Mouse (Mus musculus) thymus, adult 2 months (tissue): ENCODE measurements around the gene Catsperd.

Experiments used
- CTCF ChIP-seq: fragments of 200-500 bp; IDR thresholded peaks from 2 replicates; pipeline ENCODE4 v1.5.1; 2012; ENCODE audit warnings: mild to moderate bottlenecking, control low read depth, low read length, moderate library complexity, borderline replicate concordance; ENCODE audit not compliant: control insufficient read depth, poor library complexity, insufficient read depth; ENCODE audit errors: extremely low read depth
- POLR2A ChIP-seq: fragments of 200-500 bp; IDR thresholded peaks from 2 replicates; pipeline ENCODE4 v1.6.1; 2012; ENCODE audit warnings: mild to moderate bottlenecking, low read length, control low read depth, moderate library complexity; ENCODE audit not compliant: control insufficient read depth, poor library complexity, insufficient read depth; ENCODE audit errors: extremely low read depth

DNA sequence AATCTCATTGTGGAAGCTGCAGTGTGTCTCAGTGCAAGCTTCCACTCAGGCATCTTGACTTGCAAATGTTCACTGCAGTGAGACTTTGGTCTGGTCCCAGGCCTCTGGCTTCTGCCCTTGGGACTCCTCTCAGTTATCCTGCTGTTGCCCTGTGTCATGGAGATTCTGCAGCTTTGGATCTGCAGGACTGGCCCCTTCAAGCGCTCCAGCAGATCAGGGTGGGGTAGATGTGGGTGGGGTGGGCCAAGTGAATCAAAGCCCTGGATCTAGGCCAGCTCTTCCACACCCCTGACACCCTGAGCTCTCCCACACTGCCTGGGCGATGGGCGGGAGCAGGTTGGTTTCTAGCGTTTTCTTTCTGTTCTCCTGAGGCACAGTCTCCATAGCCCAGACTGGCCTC, 3.9 kb downstream of the Catsperd start:
- TF ChIP-seq POLR2A: no peak
- no peak for TF ChIP-seq CTCF
